Mouse (Mus musculus): ENCODE measurements around the gene Rabgap1l. TPM values are rescaled to one million over a fixed set of nuclear protein-coding genes. Genes with fewer than 3 reads are reported as not detected.
A peak's percentile ranks its signal among the peaks of the same experiment; 100 is the strongest.

Rabgap1l gene
- total and polyA plus RNA-seq, 2 experiments from 2014 or later, result 27.4 to 140 TPM

GRCm38 (mm10) chr1:160366615-160367014 lies 426.4 kb downstream of the Rabgap1l start:
- H3K4me2 ChIP-seq (ENCODE audit: low read depth), result no peak overlapping the region
- no peaks in the 10 kb centered on the region for H3K36me3 ChIP-seq (ENCODE audit: insufficient read depth)
- no peak overlapping the region for H3K9ac ChIP-seq
- no peaks in the 10 kb centered on the region for H3K9me3 ChIP-seq (ENCODE audit: low read length)
- no peak for TF ChIP-seq CTCF (IDR thresholded peaks at IDR 0.05; ENCODE audit: low read depth)
- no peak overlapping the region for H3K4me3 ChIP-seq (ENCODE audit: low read depth, low read length)
- DNase-seq, result peak; percentile 33
- peak; percentile 85 for ATAC-seq
- H3K27ac ChIP-seq (ENCODE audit: low read depth, low read length), result no peak overlapping the region
- 60% methylated on average over 3 of the region's 3 CpGs for WGBS
- no peaks in the 10 kb centered on the region for H3K4me1 ChIP-seq (ENCODE audit: insufficient read depth)
- no peaks in the 10 kb centered on the region for H3K27me3 ChIP-seq (ENCODE audit: insufficient read depth, low read length)

GRCm38 (mm10) chr1:160357268-160357667 lies 435.7 kb downstream of the Rabgap1l start:
- DNase-seq (no peak), ATAC-seq (no peak)
- no peak overlapping the region for H3K4me2 ChIP-seq (ENCODE audit: low read depth)
- no peaks in the 10 kb centered on the region for H3K36me3 ChIP-seq (ENCODE audit: insufficient read depth)
- H3K27me3 ChIP-seq (ENCODE audit: insufficient read depth, low read length), result no peaks in the 10 kb centered on the region
- no peak for TF ChIP-seq CTCF (IDR thresholded peaks at IDR 0.05; ENCODE audit: low read depth)
- H3K4me3 ChIP-seq (ENCODE audit: low read depth, low read length), result no peak overlapping the region
- no peak overlapping the region for H3K27ac ChIP-seq (ENCODE audit: low read depth, low read length)
- no peaks in the 10 kb centered on the region for H3K9me3 ChIP-seq (ENCODE audit: low read length)
- H3K4me1 ChIP-seq (ENCODE audit: insufficient read depth), result no peaks in the 10 kb centered on the region
- H3K9ac ChIP-seq, result no peak overlapping the region

- DNase-seq (no peak), ATAC-seq (no peak)
- H3K4me3 ChIP-seq (ENCODE audit: low read depth, low read length), result no peak overlapping the region
- H3K36me3 ChIP-seq (ENCODE audit: insufficient read depth), result no peaks in the 10 kb centered on the region
- H3K4me2 ChIP-seq (ENCODE audit: low read depth), result no peak overlapping the region
- no peak for TF ChIP-seq CTCF (IDR thresholded peaks at IDR 0.05; ENCODE audit: low read depth)
- no peak overlapping the region for H3K27ac ChIP-seq (ENCODE audit: low read depth, low read length)
- peaks cover 5% of the 10 kb centered on the region; the same call in 1 of the 2 replicates for H3K4me1 ChIP-seq (ENCODE audit: insufficient read depth)
- no peaks in the 10 kb centered on the region for H3K9me3 ChIP-seq (ENCODE audit: low read length)
- H3K9ac ChIP-seq, result no peak overlapping the region
- no peaks in the 10 kb centered on the region for H3K27me3 ChIP-seq (ENCODE audit: insufficient read depth, low read length)
- WGBS, result 74% methylated on average over 6 of the region's 6 CpGs
Observed at GRCm38 (mm10) chr1:160353732-160354455, 439.1 kb downstream of the Rabgap1l start.

GRCm38 (mm10) chr1:160352309-160352708 lies 440.7 kb downstream of the Rabgap1l start:
- Histone ChIP-seq H3K9me3 (ENCODE audit: low read length) (no peaks in the 10 kb centered on the region), H3K4me3 (ENCODE audit: low read depth, low read length) (peak overlapping the region; percentile 58), H3K4me1 (ENCODE audit: insufficient read depth) (peaks cover 11% of the 10 kb centered on the region; the same call in 1 of the 2 replicates), H3K9ac (peak overlapping the region; percentile 70), H3K4me2 (ENCODE audit: low read depth) (peak overlapping the region; percentile 66), H3K27me3 (ENCODE audit: insufficient read depth, low read length) (no peaks in the 10 kb centered on the region), H3K27ac (ENCODE audit: low read depth, low read length) (peak overlapping the region; percentile 89), H3K36me3 (ENCODE audit: insufficient read depth) (no peaks in the 10 kb centered on the region)
- WGBS, result 22% methylated on average over 4 of the region's 4 CpGs
- TF ChIP-seq CTCF (IDR thresholded peaks at IDR 0.05; ENCODE audit: low read depth), result no peak
- peak; percentile 44 for ATAC-seq
- DNase-seq, result no peak

- Histone ChIP-seq H3K27ac (ENCODE audit: low read depth, low read length) (peak overlapping the region; percentile 89), H3K9ac (peak overlapping the region; percentile 70), H3K9me3 (ENCODE audit: low read length) (no peaks in the 10 kb centered on the region), H3K4me1 (ENCODE audit: insufficient read depth) (peaks cover 11% of the 10 kb centered on the region; the same call in 1 of the 2 replicates), H3K36me3 (ENCODE audit: insufficient read depth) (no peaks in the 10 kb centered on the region), H3K27me3 (ENCODE audit: insufficient read depth, low read length) (no peaks in the 10 kb centered on the region), H3K4me3 (ENCODE audit: low read depth, low read length) (peak overlapping the region; percentile 58), H3K4me2 (ENCODE audit: low read depth) (peak overlapping the region; percentile 66)
- TF ChIP-seq CTCF (IDR thresholded peaks at IDR 0.05; ENCODE audit: low read depth), result peak; percentile 52
- WGBS, result 2% methylated on average over 10 of the region's 10 CpGs
- ATAC-seq (peak; percentile 93), DNase-seq (peak; percentile 85)
Observed at GRCm38 (mm10) chr1:160351880-160352234, 441.2 kb downstream of the Rabgap1l start.

GRCm38 (mm10) chr1:160351146-160351879 lies 441.7 kb downstream of the Rabgap1l start:
- ATAC-seq (peak; percentile 25), DNase-seq (peak; percentile 58)
- Histone ChIP-seq H3K36me3 (ENCODE audit: insufficient read depth) (no peaks in the 10 kb centered on the region), H3K27ac (ENCODE audit: low read depth, low read length) (peak overlapping the region; percentile 89), H3K4me2 (ENCODE audit: low read depth) (peak overlapping the region; percentile 66), H3K9me3 (ENCODE audit: low read length) (no peaks in the 10 kb centered on the region), H3K27me3 (ENCODE audit: insufficient read depth, low read length) (no peaks in the 10 kb centered on the region), H3K4me3 (ENCODE audit: low read depth, low read length) (peak overlapping the region; percentile 58), H3K4me1 (ENCODE audit: insufficient read depth) (peaks cover 11% of the 10 kb centered on the region; the same call in 1 of the 2 replicates), H3K9ac (peak overlapping the region; percentile 70)
- 9% methylated on average over 12 of the region's 13 CpGs for WGBS
- no peak for TF ChIP-seq CTCF (IDR thresholded peaks at IDR 0.05; ENCODE audit: low read depth)

GRCm38 (mm10) chr1:160340653-160341052 lies 452.4 kb downstream of the Rabgap1l start:
- H3K9ac ChIP-seq, result no peak overlapping the region
- no peak for TF ChIP-seq CTCF (IDR thresholded peaks at IDR 0.05; ENCODE audit: low read depth)
- DNase-seq, result no peak
- no peak overlapping the region for H3K27ac ChIP-seq (ENCODE audit: low read depth, low read length)
- WGBS, result 56% methylated on average over 2 of the region's 2 CpGs
- no peaks in the 10 kb centered on the region for H3K9me3 ChIP-seq (ENCODE audit: low read length)
- no peaks in the 10 kb centered on the region for H3K4me1 ChIP-seq (ENCODE audit: insufficient read depth)
- H3K4me2 ChIP-seq (ENCODE audit: low read depth), result no peak overlapping the region
- peaks cover 3% of the 10 kb centered on the region; the same call in 1 of the 2 replicates for H3K36me3 ChIP-seq (ENCODE audit: insufficient read depth)
- no peaks in the 10 kb centered on the region for H3K27me3 ChIP-seq (ENCODE audit: insufficient read depth, low read length)
- no peak overlapping the region for H3K4me3 ChIP-seq (ENCODE audit: low read depth, low read length)
- no peak for ATAC-seq

Data from forebrain, postnatal 0 days (tissue).